Mouse (Mus musculus): ENCODE results near the gene Ilf2. TPM values are rescaled to one million over a fixed set of nuclear protein-coding genes. Genes with fewer than 3 reads are reported as not detected.

Ilf2 gene
- polyA plus RNA-seq, 1 experiment from 2014 or later, result 269 TPM

- WGBS, result 65% methylated on average over 4 of the region's 4 CpGs
- Histone ChIP-seq H3K4me3 (ENCODE audit: low read depth, low read length) (no peak overlapping the region), H3K9me3 (ENCODE audit: control insufficient read depth, low read length) (no peaks in the 10 kb centered on the region), H3K36me3 (ENCODE audit: control insufficient read depth, insufficient read depth, low read length) (no peaks in the 10 kb centered on the region), H3K4me1 (ENCODE audit: control insufficient read depth, insufficient read depth, low read length) (no peaks in the 10 kb centered on the region), H3K27ac (ENCODE audit: low read depth, low read length) (no peak overlapping the region), H3K4me2 (ENCODE audit: low read depth, low read length) (no peak overlapping the region), H3K9ac (replicated peaks; ENCODE audit: low read depth, low read length) (no peak overlapping the region), H3K27me3 (ENCODE audit: control insufficient read depth, insufficient read depth, low read length) (no peaks in the 10 kb centered on the region)
- ATAC-seq (ENCODE audit: low read depth), result no peak
Measured at GRCm38 (mm10) chr3:90525421-90525820, 49.5 kb downstream of the Ilf2 start.

- WGBS, result 80% methylated on average over 2 of the region's 2 CpGs
- no peak overlapping the region for H3K27ac ChIP-seq (ENCODE audit: low read depth, low read length)
- ATAC-seq (ENCODE audit: low read depth), result no peak
- no peaks in the 10 kb centered on the region for H3K4me1 ChIP-seq (ENCODE audit: control insufficient read depth, insufficient read depth, low read length)
- no peaks in the 10 kb centered on the region for H3K36me3 ChIP-seq (ENCODE audit: control insufficient read depth, insufficient read depth, low read length)
- no peaks in the 10 kb centered on the region for H3K27me3 ChIP-seq (ENCODE audit: control insufficient read depth, insufficient read depth, low read length)
- no peak overlapping the region for H3K9ac ChIP-seq (replicated peaks; ENCODE audit: low read depth, low read length)
- H3K4me3 ChIP-seq (ENCODE audit: low read depth, low read length), result no peak overlapping the region
- no peaks in the 10 kb centered on the region for H3K9me3 ChIP-seq (ENCODE audit: control insufficient read depth, low read length)
- H3K4me2 ChIP-seq (ENCODE audit: low read depth, low read length), result no peak overlapping the region
Measured at GRCm38 (mm10) chr3:90526076-90526475, 50.1 kb downstream of the Ilf2 start.

- no peak for ATAC-seq (ENCODE audit: low read depth)
Measured at GRCm38 (mm10) chr3:90526580-90526979, 50.7 kb downstream of the Ilf2 start, which contains the start of gene S100a14. Gene S100a14, plus strand, starts transcription at chr3:90526856.

GRCm38 (mm10) chr3:90527291-90527873 lies 51.5 kb downstream of the Ilf2 start:
- H3K9ac ChIP-seq (replicated peaks; ENCODE audit: low read depth, low read length), result no peak overlapping the region
- H3K4me3 ChIP-seq (ENCODE audit: low read depth, low read length), result no peak overlapping the region
- H3K27me3 ChIP-seq (ENCODE audit: control insufficient read depth, insufficient read depth, low read length), result no peaks in the 10 kb centered on the region
- no peaks in the 10 kb centered on the region for H3K36me3 ChIP-seq (ENCODE audit: control insufficient read depth, insufficient read depth, low read length)
- WGBS, result 90% methylated on average over 7 of the region's 7 CpGs
- H3K9me3 ChIP-seq (ENCODE audit: control insufficient read depth, low read length), result no peaks in the 10 kb centered on the region
- no peak overlapping the region for H3K4me2 ChIP-seq (ENCODE audit: low read depth, low read length)
- H3K27ac ChIP-seq (ENCODE audit: low read depth, low read length), result no peak overlapping the region
- no peaks in the 10 kb centered on the region for H3K4me1 ChIP-seq (ENCODE audit: control insufficient read depth, insufficient read depth, low read length)
- ATAC-seq (ENCODE audit: low read depth), result no peak

More at GRCm38 (mm10) chr3:90526580-90526979, 50.7 kb downstream of the Ilf2 start, which contains the start of gene S100a14:
- no peak within 1 kb of the TSS for H3K27ac ChIP-seq (ENCODE audit: low read depth, low read length)
- H3K4me1 ChIP-seq (ENCODE audit: control insufficient read depth, insufficient read depth, low read length), result no peaks in the 10 kb centered on the region
- H3K9ac ChIP-seq (replicated peaks; ENCODE audit: low read depth, low read length), result no peak within 1 kb of the TSS
- H3K27me3 ChIP-seq (ENCODE audit: control insufficient read depth, insufficient read depth, low read length), result no peaks in the 10 kb centered on the region
- H3K4me2 ChIP-seq (ENCODE audit: low read depth, low read length), result no peak within 1 kb of the TSS
- H3K4me3 ChIP-seq (ENCODE audit: low read depth, low read length), result no peak within 1 kb of the TSS
- H3K9me3 ChIP-seq (ENCODE audit: control insufficient read depth, low read length), result no peaks in the 10 kb centered on the region
- WGBS, result 71% methylated on average over 5 of the region's 5 CpGs
- no peaks in the 10 kb centered on the region for H3K36me3 ChIP-seq (ENCODE audit: control insufficient read depth, insufficient read depth, low read length)

GRCm38 (mm10) chr3:90531713-90532112 lies 55.8 kb downstream of the Ilf2 start:
- Histone ChIP-seq H3K36me3 (ENCODE audit: control insufficient read depth, insufficient read depth, low read length) (no peaks in the 10 kb centered on the region), H3K9me3 (ENCODE audit: control insufficient read depth, low read length) (no peaks in the 10 kb centered on the region), H3K27me3 (ENCODE audit: control insufficient read depth, insufficient read depth, low read length) (no peaks in the 10 kb centered on the region), H3K9ac (replicated peaks; ENCODE audit: low read depth, low read length) (no peak overlapping the region), H3K4me3 (ENCODE audit: low read depth, low read length) (no peak overlapping the region), H3K27ac (ENCODE audit: low read depth, low read length) (no peak overlapping the region), H3K4me1 (ENCODE audit: control insufficient read depth, insufficient read depth, low read length) (no peaks in the 10 kb centered on the region), H3K4me2 (ENCODE audit: low read depth, low read length) (no peak overlapping the region)
- ATAC-seq (ENCODE audit: low read depth), result no peak
- WGBS, result 78% methylated on average over 5 of the region's 5 CpGs

- H3K27ac ChIP-seq (ENCODE audit: low read depth, low read length), result no peak overlapping the region
- no peaks in the 10 kb centered on the region for H3K36me3 ChIP-seq (ENCODE audit: control insufficient read depth, insufficient read depth, low read length)
- H3K4me1 ChIP-seq (ENCODE audit: control insufficient read depth, insufficient read depth, low read length), result no peaks in the 10 kb centered on the region
- no peak overlapping the region for H3K4me3 ChIP-seq (ENCODE audit: low read depth, low read length)
- no peaks in the 10 kb centered on the region for H3K27me3 ChIP-seq (ENCODE audit: control insufficient read depth, insufficient read depth, low read length)
- H3K9me3 ChIP-seq (ENCODE audit: control insufficient read depth, low read length), result no peaks in the 10 kb centered on the region
- H3K4me2 ChIP-seq (ENCODE audit: low read depth, low read length), result no peak overlapping the region
- WGBS, result 72% methylated on average over 1 of the region's 1 CpGs
- H3K9ac ChIP-seq (replicated peaks; ENCODE audit: low read depth, low read length), result no peak overlapping the region
- no peak for ATAC-seq (ENCODE audit: low read depth)
Measured at GRCm38 (mm10) chr3:90535446-90535845, 59.5 kb downstream of the Ilf2 start.

- no peak for ATAC-seq (ENCODE audit: low read depth)
- Histone ChIP-seq H3K4me2 (ENCODE audit: low read depth, low read length) (no peak within 1 kb of the TSS), H3K36me3 (ENCODE audit: control insufficient read depth, insufficient read depth, low read length) (no peaks in the 10 kb centered on the region), H3K4me3 (ENCODE audit: low read depth, low read length) (no peak within 1 kb of the TSS), H3K9ac (replicated peaks; ENCODE audit: low read depth, low read length) (no peak within 1 kb of the TSS), H3K4me1 (ENCODE audit: control insufficient read depth, insufficient read depth, low read length) (no peaks in the 10 kb centered on the region), H3K27ac (ENCODE audit: low read depth, low read length) (no peak within 1 kb of the TSS), H3K27me3 (ENCODE audit: control insufficient read depth, insufficient read depth, low read length) (no peaks in the 10 kb centered on the region), H3K9me3 (ENCODE audit: control insufficient read depth, low read length) (no peaks in the 10 kb centered on the region)
- WGBS, result 53% methylated on average over 10 of the region's 10 CpGs
Measured at GRCm38 (mm10) chr3:90537141-90537904, 61.4 kb downstream of the Ilf2 start, which contains the start of gene S100a16. Gene S100a16, plus strand, starts transcription at chr3:90537254.

- no peak for ATAC-seq (ENCODE audit: low read depth)
- Histone ChIP-seq H3K27ac (ENCODE audit: low read depth, low read length) (no peak overlapping the region), H3K27me3 (ENCODE audit: control insufficient read depth, insufficient read depth, low read length) (no peaks in the 10 kb centered on the region), H3K9ac (replicated peaks; ENCODE audit: low read depth, low read length) (no peak overlapping the region), H3K4me1 (ENCODE audit: control insufficient read depth, insufficient read depth, low read length) (no peaks in the 10 kb centered on the region), H3K4me2 (ENCODE audit: low read depth, low read length) (no peak overlapping the region), H3K36me3 (ENCODE audit: control insufficient read depth, insufficient read depth, low read length) (no peaks in the 10 kb centered on the region), H3K9me3 (ENCODE audit: control insufficient read depth, low read length) (no peaks in the 10 kb centered on the region), H3K4me3 (ENCODE audit: low read depth, low read length) (no peak overlapping the region)
- WGBS, result 82% methylated on average over 5 of the region's 5 CpGs
Measured at GRCm38 (mm10) chr3:90537905-90538296, 62.0 kb downstream of the Ilf2 start.
